Mouse (Mus musculus) embryonic facial prominence, embryonic 13.5 days (tissue): ENCODE measurements around the gene Gm9117. TPM values are rescaled to one million over a fixed set of nuclear protein-coding genes. Genes with fewer than 3 reads are reported as not detected.
"Not testable (repeated sequence)": the region's sequence is repeated elsewhere in the genome, so short reads cannot be mapped to it uniquely, and the experiment has no call there.

Source experiments
- ATAC-seq: fragments of 200-750 bp; cut with Nextera tagmentation; 2 replicates; pipeline ENCODE4 v1.8.0; 2017; ENCODE audit warnings: low read depth; ENCODE audit not compliant: insufficient number of reproducible peaks, insufficient read depth, low FRiP score, low TSS enrichment
- H3K27ac ChIP-seq: fragments of 300-500 bp; sonication (generic); 2 replicates; pipeline ENCODE4 v1.5.1; 2015; ENCODE audit warnings: moderate library complexity, mild to moderate bottlenecking, inconsistent platforms
- H3K27me3 ChIP-seq: fragments of 300-500 bp; sonication (generic); 2 replicates; pipeline ENCODE4 v1.6.1; 2015; ENCODE audit warnings: mild to moderate bottlenecking, inconsistent platforms
- H3K36me3 ChIP-seq: fragments of 300-500 bp; sonication (generic); 2 replicates; pipeline ENCODE4 v1.6.1; 2015; ENCODE audit warnings: mild to moderate bottlenecking, inconsistent platforms
- H3K4me1 ChIP-seq: fragments of 300-500 bp; sonication (generic); 2 replicates; pipeline ENCODE4 v1.6.1; 2015; ENCODE audit warnings: inconsistent platforms
- H3K4me2 ChIP-seq: fragments of 300-500 bp; sonication (generic); 2 replicates; pipeline ENCODE4 v1.6.1; 2015; ENCODE audit warnings: moderate library complexity, mild to moderate bottlenecking, inconsistent platforms
- H3K4me3 ChIP-seq: fragments of 300-500 bp; sonication (generic); 2 replicates; pipeline ENCODE4 v1.5.1; 2015; ENCODE audit warnings: mild to moderate bottlenecking, inconsistent platforms
- H3K9ac ChIP-seq: fragments of 300-500 bp; sonication (generic); 2 replicates; pipeline ENCODE4 v1.6.1; 2015; ENCODE audit warnings: mild to moderate bottlenecking, inconsistent platforms
- H3K9me3 ChIP-seq: fragments of 300-500 bp; sonication (generic); 2 replicates; pipeline ENCODE4 v1.6.1; 2016; ENCODE audit warnings: inconsistent platforms
- WGBS: fragments of 180-500 bp; shearing (Covaris S2); methylation state at CpG from one replicate; pipeline ENCODE4 v1.1.7; 2015; ENCODE audit warnings: mixed read lengths; 5-methylcytosine and 5-hydroxymethylcytosine counted together
- polyA plus RNA-seq: library from polyadenylated mRNA; unstranded; fragments of >200 nt; fragmentation: Nextera tagmentation; extraction: Ambion mirVana; gene quantifications from 2 replicates; pipeline ENCODE4 v1.2.1, GENCODE M21; 2015

Gm9117 gene
- polyA plus RNA-seq, result not detected in 2 replicates

DNA sequence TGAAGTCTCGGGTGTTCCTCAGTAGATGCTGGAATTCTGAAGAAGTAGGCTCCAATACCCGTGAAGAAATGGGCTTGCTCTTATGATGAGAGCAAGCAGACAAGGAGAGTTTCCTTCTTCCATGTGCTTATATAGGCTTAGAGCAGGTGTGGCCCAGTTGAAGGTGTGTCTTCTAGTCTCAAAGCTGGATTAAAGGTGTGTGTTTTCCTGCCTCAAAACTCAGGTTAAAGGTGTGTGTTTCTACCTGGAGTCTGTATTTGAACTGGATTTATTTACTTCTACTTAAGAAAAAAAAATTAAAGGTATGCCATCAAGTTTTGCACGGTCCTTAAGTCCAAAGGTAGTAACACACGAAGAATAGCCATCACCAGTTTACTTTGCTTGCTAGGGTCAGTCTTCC, at the start of gene Gm9117:
Gene Gm9117, minus strand, starts transcription at position 101 of the 400 bp plus-strand sequence.
- WGBS, result 75% methylated on average over 4 of the region's 4 CpGs
- not testable (repeated sequence) for H3K4me3 ChIP-seq, ATAC-seq, H3K36me3 ChIP-seq, H3K4me2 ChIP-seq, H3K27ac ChIP-seq, H3K9me3 ChIP-seq, H3K9ac ChIP-seq, H3K4me1 ChIP-seq, H3K27me3 ChIP-seq

GRCm38 (mm10) chr3:93968938-93969337, 25.6 kb upstream of the Gm9117 start:
- not testable (repeated sequence) for ATAC-seq, H3K4me2 ChIP-seq, H3K9me3 ChIP-seq, H3K9ac ChIP-seq, H3K27ac ChIP-seq, H3K27me3 ChIP-seq, H3K4me3 ChIP-seq, H3K36me3 ChIP-seq, H3K4me1 ChIP-seq
- 89% methylated on average over 6 of the region's 6 CpGs for WGBS

DNA sequence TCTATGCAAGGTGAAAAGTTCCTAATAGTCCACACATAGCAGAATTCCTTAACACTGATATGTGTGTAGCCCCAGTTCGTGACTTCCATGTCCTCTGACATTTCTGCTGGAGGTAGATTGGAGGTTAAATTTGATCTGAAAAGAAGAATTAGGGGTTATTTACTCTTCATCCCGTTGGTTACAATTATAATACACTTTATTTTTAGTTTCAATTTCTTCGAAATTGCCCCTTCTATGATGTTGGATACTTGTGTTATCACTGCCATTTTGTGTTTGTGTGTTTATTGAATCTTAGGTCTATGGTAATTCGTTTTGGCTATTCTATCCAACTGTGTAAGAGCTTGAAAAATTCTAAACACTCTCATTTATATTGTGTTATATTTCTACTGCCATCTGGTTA, 17.9 kb upstream of the Gm9117 start, which contains the start of gene Tdpoz5:
Gene Tdpoz5, minus strand, starts transcription at position 101 of the 400 bp plus-strand sequence.
- not testable (repeated sequence) for H3K27me3 ChIP-seq, H3K4me3 ChIP-seq, H3K9me3 ChIP-seq, H3K27ac ChIP-seq, H3K9ac ChIP-seq, H3K4me1 ChIP-seq, H3K4me2 ChIP-seq, ATAC-seq, H3K36me3 ChIP-seq
- WGBS, result 69% methylated on average over 3 of the region's 4 CpGs

GRCm38 (mm10) chr3:93938386-93938785, 5.0 kb downstream of the Gm9117 start:
- not testable (repeated sequence) for ATAC-seq, H3K4me2 ChIP-seq, H3K9me3 ChIP-seq, H3K4me3 ChIP-seq, H3K27me3 ChIP-seq, H3K9ac ChIP-seq, H3K4me1 ChIP-seq, H3K36me3 ChIP-seq, H3K27ac ChIP-seq
- WGBS, result 67% methylated on average over 1 of the region's 3 CpGs

Other genes with a start within 250 kb of the Gm9117 start
- gene Gm5773, start 170.5 kb downstream of the Gm9117 start, polyA plus RNA-seq, result not detected in 2 replicates
- gene Tdpoz4, start 147.1 kb downstream of the Gm9117 start, polyA plus RNA-seq, result not detected in 2 replicates
- gene Tdpoz3, start 117.5 kb downstream of the Gm9117 start, polyA plus RNA-seq, result not detected in 2 replicates
- not detected in 2 replicates for gene Tdpoz5, start 17.8 kb upstream of the Gm9117 start, polyA plus RNA-seq
- not detected in 2 replicates for gene Gm9125, start 111.3 kb upstream of the Gm9117 start, polyA plus RNA-seq
- not detected in 2 replicates for gene Gm10697, start 129.1 kb upstream of the Gm9117 start, polyA plus RNA-seq
- gene Gm10696, start 234.7 kb upstream of the Gm9117 start, polyA plus RNA-seq, result not detected in 2 replicates